Mouse (Mus musculus): ENCODE results near the gene Mybph. TPM values are rescaled to one million over a fixed set of nuclear protein-coding genes. Genes with fewer than 3 reads are reported as not detected.

The Mybph gene
- polyA plus RNA-seq, 1 experiment from 2014 or later: not detected

GRCm38 (mm10) chr1:134192024-134192423 is 1.2 kb upstream of the Mybph start:
- no peak for ATAC-seq
- no peaks in the 10 kb centered on the region for H3K36me3 ChIP-seq (ENCODE audit: control insufficient read depth, insufficient read depth)
- H3K4me1 ChIP-seq (replicated peaks; ENCODE audit: control insufficient read depth, insufficient read depth, low read length): peaks cover 6% of the 10 kb centered on the region; the same call in 1 of the 2 replicates
- H3K27ac ChIP-seq (ENCODE audit: low read depth, low read length): no peak overlapping the region
- no peaks in the 10 kb centered on the region for H3K27me3 ChIP-seq (replicated peaks; ENCODE audit: control insufficient read depth, insufficient read depth, low read length)
- H3K4me3 ChIP-seq (ENCODE audit: low read depth, low read length): no peak overlapping the region
- no peaks in the 10 kb centered on the region for H3K9me3 ChIP-seq (ENCODE audit: control insufficient read depth)
- no peak for TF ChIP-seq CTCF (IDR thresholded peaks at IDR 0.05; ENCODE audit: low read depth)
- no peak overlapping the region for H3K4me2 ChIP-seq (replicated peaks; ENCODE audit: low read depth)
- WGBS: 58% methylated on average over 4 of the region's 4 CpGs
- no peak overlapping the region for H3K9ac ChIP-seq (ENCODE audit: low read depth, low read length)

GRCm38 (mm10) chr1:134193674-134194197 is 488 bp downstream of the Mybph start:
- 58% methylated on average over 7 of the region's 7 CpGs for WGBS
- no peak for ATAC-seq
- Histone ChIP-seq H3K36me3 (ENCODE audit: control insufficient read depth, insufficient read depth) (no peaks in the 10 kb centered on the region), H3K27ac (ENCODE audit: low read depth, low read length) (no peak overlapping the region), H3K9me3 (ENCODE audit: control insufficient read depth) (no peaks in the 10 kb centered on the region), H3K4me1 (replicated peaks; ENCODE audit: control insufficient read depth, insufficient read depth, low read length) (peaks cover 6% of the 10 kb centered on the region; the same call in 1 of the 2 replicates), H3K4me3 (ENCODE audit: low read depth, low read length) (no peak overlapping the region), H3K27me3 (replicated peaks; ENCODE audit: control insufficient read depth, insufficient read depth, low read length) (no peaks in the 10 kb centered on the region), H3K9ac (ENCODE audit: low read depth, low read length) (no peak overlapping the region), H3K4me2 (replicated peaks; ENCODE audit: low read depth) (no peak overlapping the region)
- no peak for TF ChIP-seq CTCF (IDR thresholded peaks at IDR 0.05; ENCODE audit: low read depth)

GRCm38 (mm10) chr1:134194298-134195022 is 1.2 kb downstream of the Mybph start:
- H3K27ac ChIP-seq (ENCODE audit: low read depth, low read length): no peak overlapping the region
- no peaks in the 10 kb centered on the region for H3K9me3 ChIP-seq (ENCODE audit: control insufficient read depth)
- WGBS: 79% methylated on average over 16 of the region's 16 CpGs
- H3K27me3 ChIP-seq (replicated peaks; ENCODE audit: control insufficient read depth, insufficient read depth, low read length): no peaks in the 10 kb centered on the region
- TF ChIP-seq CTCF (IDR thresholded peaks at IDR 0.05; ENCODE audit: low read depth): no peak
- no peak overlapping the region for H3K4me2 ChIP-seq (replicated peaks; ENCODE audit: low read depth)
- H3K36me3 ChIP-seq (ENCODE audit: control insufficient read depth, insufficient read depth): no peaks in the 10 kb centered on the region
- no peak overlapping the region for H3K4me3 ChIP-seq (ENCODE audit: low read depth, low read length)
- peaks cover 6% of the 10 kb centered on the region; the same call in 1 of the 2 replicates for H3K4me1 ChIP-seq (replicated peaks; ENCODE audit: control insufficient read depth, insufficient read depth, low read length)
- no peak for ATAC-seq
- H3K9ac ChIP-seq (ENCODE audit: low read depth, low read length): no peak overlapping the region

GRCm38 (mm10) chr1:134195117-134195516 is 1.9 kb downstream of the Mybph start:
- 13% methylated on average over 2 of the region's 2 CpGs for WGBS
- ATAC-seq: no peak
- no peak for TF ChIP-seq CTCF (IDR thresholded peaks at IDR 0.05; ENCODE audit: low read depth)

GRCm38 (mm10) chr1:134195571-134195970 is 2.3 kb downstream of the Mybph start:
- Histone ChIP-seq H3K4me3 (ENCODE audit: low read depth, low read length) (no peak overlapping the region), H3K36me3 (ENCODE audit: control insufficient read depth, insufficient read depth) (no peaks in the 10 kb centered on the region), H3K9ac (ENCODE audit: low read depth, low read length) (no peak overlapping the region), H3K4me1 (replicated peaks; ENCODE audit: control insufficient read depth, insufficient read depth, low read length) (peaks cover 6% of the 10 kb centered on the region; the same call in 1 of the 2 replicates), H3K9me3 (ENCODE audit: control insufficient read depth) (no peaks in the 10 kb centered on the region), H3K27me3 (replicated peaks; ENCODE audit: control insufficient read depth, insufficient read depth, low read length) (no peaks in the 10 kb centered on the region), H3K27ac (ENCODE audit: low read depth, low read length) (no peak overlapping the region), H3K4me2 (replicated peaks; ENCODE audit: low read depth) (no peak overlapping the region)
- no peak for ATAC-seq
- TF ChIP-seq CTCF (IDR thresholded peaks at IDR 0.05; ENCODE audit: low read depth): no peak
- WGBS: 45% methylated on average over 3 of the region's 3 CpGs

More at GRCm38 (mm10) chr1:134195117-134195516, 1.9 kb downstream of the Mybph start:
- no peak overlapping the region for H3K4me2 ChIP-seq (replicated peaks; ENCODE audit: low read depth)
- no peak overlapping the region for H3K27ac ChIP-seq (ENCODE audit: low read depth, low read length)
- H3K36me3 ChIP-seq (ENCODE audit: control insufficient read depth, insufficient read depth): no peaks in the 10 kb centered on the region
- no peaks in the 10 kb centered on the region for H3K27me3 ChIP-seq (replicated peaks; ENCODE audit: control insufficient read depth, insufficient read depth, low read length)
- no peaks in the 10 kb centered on the region for H3K9me3 ChIP-seq (ENCODE audit: control insufficient read depth)
- no peak overlapping the region for H3K9ac ChIP-seq (ENCODE audit: low read depth, low read length)
- peaks cover 6% of the 10 kb centered on the region; the same call in 1 of the 2 replicates for H3K4me1 ChIP-seq (replicated peaks; ENCODE audit: control insufficient read depth, insufficient read depth, low read length)
- H3K4me3 ChIP-seq (ENCODE audit: low read depth, low read length): no peak overlapping the region

GRCm38 (mm10) chr1:134195979-134196378 is 2.7 kb downstream of the Mybph start:
- TF ChIP-seq CTCF (IDR thresholded peaks at IDR 0.05; ENCODE audit: low read depth): no peak
- H3K9ac ChIP-seq (ENCODE audit: low read depth, low read length): no peak overlapping the region
- no peaks in the 10 kb centered on the region for H3K36me3 ChIP-seq (ENCODE audit: control insufficient read depth, insufficient read depth)
- no peak overlapping the region for H3K4me2 ChIP-seq (replicated peaks; ENCODE audit: low read depth)
- ATAC-seq: peak; percentile 8; the same call in 1 of the 2 replicates
- WGBS: 54% methylated on average over 4 of the region's 4 CpGs
- 0 out of 2 replicates have a peak overlapping the region, but pooled peaks have one; percentile 35 for H3K27ac ChIP-seq (ENCODE audit: low read depth, low read length)
- no peaks in the 10 kb centered on the region for H3K9me3 ChIP-seq (ENCODE audit: control insufficient read depth)
- peaks cover 6% of the 10 kb centered on the region; the same call in 1 of the 2 replicates for H3K4me1 ChIP-seq (replicated peaks; ENCODE audit: control insufficient read depth, insufficient read depth, low read length)
- no peaks in the 10 kb centered on the region for H3K27me3 ChIP-seq (replicated peaks; ENCODE audit: control insufficient read depth, insufficient read depth, low read length)
- no peak overlapping the region for H3K4me3 ChIP-seq (ENCODE audit: low read depth, low read length)

Data from intestine, postnatal 0 days (tissue).